Mouse (Mus musculus) thymus, postnatal 36 days (tissue): Measurements from ENCODE around the gene Map4k3.
"Not testable (repeated sequence)": the region's sequence is repeated elsewhere in the genome, so short reads cannot be mapped to it uniquely, and the experiment has no call there.

ENCODE experiments used
- DNase-seq, 2 experiments: peaks; one replicate each; pipeline ENCODE4 v3.0.0; 2022; ENCODE audit warnings: mixed read lengths in 2 of 2

The Map4k3 gene

DNA sequence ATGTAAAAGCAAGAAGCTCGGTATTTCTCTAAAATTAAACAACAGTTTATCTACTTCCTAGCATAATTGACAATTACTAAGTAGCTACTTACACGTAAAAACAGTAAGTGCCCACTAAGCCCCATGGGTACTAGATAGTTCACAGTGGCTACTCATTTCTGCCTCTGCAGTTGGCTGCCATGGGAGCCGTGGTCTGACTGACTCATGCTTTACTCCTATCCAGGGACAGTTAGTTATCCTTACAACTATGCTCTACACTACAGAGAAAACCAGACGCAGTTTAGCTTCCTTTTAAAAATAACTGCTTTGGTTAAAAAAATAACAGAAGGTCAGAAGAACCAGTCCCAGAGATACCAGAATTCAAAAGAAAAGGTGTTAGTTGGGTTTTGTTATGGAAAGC is 106.6 kb downstream of the Map4k3 start:
- no peak for DNase-seq

DNA sequence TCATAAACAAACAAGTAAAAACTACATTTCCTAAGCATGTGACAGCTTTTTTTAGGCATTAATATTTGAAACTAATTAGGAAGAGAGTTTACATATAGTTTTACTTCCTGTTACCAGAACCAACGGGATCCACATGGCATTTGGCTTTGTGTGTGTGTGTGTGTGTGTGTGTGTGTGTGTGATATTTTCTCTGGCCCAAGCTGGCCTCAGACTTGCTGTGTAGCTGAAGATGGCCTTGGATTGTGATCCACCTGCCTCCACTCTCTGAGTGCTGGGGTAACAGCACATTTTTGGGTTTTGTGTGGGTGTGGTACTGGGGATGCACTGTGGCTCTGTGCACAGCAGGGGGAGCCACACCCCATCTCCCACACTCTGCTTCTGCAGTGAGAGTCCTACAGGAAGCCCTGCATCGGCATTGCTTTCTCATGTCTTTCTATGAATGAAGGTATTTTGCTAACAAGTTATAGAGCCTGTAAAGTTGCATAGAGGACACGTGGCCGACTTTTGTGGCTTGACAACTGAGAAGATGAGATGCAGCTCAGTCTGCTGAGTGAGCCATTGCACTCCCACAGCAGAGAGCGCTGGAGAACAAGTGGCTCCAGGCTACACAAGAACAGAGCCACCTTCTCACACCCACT is 107.4 kb downstream of the Map4k3 start:
- peak; percentile 61 for DNase-seq

DNA sequence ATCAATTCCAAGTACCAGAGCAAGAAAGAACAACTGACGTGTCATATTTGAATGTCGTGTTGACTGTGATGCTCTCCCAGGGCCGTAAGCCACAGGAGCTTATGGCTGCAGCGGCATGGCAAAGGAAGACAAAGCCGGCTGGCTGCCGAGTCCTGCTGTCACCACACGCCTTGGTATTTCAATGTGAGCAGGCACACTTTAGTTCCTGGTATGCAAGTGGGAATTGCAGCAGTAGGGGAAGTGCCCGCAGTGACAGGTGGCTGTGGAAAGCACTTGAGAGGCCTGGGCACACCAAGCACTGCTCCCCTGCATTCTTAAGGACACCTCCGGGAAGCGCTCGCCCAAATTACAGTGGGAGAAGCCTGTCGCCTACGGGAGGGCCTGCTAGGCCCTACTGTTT is 108.7 kb downstream of the Map4k3 start:
- no peak for DNase-seq

DNA sequence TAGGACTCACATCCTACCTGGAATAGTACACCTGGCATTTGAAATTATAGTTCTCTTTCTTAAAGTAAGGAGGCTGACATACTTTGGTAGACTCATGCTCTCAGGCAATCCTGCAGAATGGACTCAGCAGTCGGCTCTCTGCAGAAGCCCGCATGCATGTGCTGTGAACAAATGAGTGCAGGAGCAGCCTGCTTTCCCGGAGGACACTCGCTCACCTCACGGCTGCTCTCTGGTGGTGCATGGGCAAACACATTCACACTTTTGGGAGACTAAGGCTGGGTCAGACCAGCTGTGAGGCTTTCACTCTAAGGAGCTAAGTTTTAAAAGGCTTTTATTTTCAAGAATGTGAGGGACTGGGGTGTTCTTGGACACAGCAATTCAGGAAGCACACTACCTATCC is 109.4 kb downstream of the Map4k3 start:
- DNase-seq, result no peak

DNA sequence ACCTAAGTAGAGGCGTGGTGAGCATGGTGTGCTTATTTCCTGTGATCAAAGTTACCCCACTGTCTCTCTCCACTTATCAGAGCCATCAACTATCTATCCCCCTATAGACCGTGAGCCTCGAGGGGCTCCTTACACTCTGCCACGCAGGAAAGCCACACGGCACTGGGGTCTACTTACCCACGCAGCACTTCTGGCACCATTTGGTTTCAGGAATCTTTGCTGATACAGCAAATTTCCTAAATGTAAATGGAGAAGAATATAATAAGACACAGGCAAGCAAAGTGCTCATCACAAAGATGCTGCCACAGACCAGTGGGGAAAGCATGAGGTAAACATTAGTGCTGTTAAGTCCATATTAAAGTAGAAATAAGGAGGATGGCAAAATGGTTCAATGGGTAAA is 124.5 kb downstream of the Map4k3 start:
- DNase-seq, result no peak

DNA sequence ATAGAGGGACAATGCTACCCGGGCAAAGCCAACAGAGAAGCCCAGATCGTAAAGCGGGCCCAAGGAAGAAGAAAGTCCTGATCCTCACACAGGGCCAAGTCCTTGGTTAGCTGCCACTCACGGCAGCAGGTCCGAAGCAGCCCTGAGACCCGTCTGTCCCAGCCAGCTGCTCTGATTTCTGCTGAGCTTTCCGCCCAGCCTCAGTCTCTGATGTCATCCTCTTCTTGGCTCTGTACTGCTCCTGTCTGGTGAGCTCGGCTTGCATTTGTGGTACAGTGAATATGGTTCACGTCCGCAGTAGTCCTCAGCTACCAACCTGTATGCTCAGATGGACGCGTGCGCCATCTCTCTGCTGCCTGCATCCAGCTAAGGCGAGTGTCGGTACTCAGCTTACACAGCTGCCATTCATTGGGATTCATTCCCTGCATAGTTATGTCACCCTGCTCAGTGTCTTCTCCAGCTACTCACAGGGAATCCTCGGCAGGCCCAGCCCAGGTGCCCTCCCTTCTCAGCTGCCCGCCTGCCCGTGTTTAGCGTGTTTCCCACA is 125.1 kb downstream of the Map4k3 start:
- no peak for DNase-seq

DNA sequence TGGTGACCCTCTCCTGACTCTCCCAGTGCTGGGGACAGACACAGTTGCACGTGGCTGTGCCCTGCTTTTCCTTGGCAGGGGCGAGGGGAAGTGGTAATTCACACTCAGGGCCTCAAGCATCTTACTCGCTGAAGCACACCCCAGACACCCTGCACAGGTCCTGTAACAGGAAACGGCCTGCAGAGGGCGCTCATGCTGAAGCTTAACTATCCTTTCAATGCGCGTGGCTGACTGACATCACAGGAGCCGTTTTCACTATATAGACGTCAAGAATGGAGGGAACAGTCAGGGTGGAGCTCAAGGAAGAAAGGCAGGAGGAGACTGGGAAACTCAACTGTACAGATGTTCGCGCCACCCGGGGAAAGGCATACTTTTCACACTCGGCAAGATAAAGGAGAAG is 126.9 kb downstream of the Map4k3 start:
- peak in 1 of 2 experiments; percentile 14 for DNase-seq

DNA sequence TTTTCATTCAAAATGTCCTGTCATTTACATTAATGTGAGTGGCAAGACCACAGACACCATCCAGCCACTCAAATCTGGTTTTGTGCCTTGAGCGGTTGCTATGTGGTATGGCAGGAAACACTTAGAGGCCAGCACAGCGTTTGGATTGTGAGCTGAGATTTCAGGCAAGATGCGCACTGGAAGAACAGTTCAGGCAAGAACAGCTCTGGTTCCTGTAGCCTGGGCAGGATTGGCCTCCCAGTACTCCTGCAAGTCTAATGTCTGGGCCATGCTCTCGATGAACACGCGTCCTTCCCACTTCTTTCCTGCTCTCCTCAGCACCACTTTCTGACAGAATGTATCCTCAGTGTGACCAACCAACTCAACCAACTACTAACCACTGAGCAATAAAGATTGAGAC is 145.2 kb downstream of the Map4k3 start:
- no peak for DNase-seq

DNA sequence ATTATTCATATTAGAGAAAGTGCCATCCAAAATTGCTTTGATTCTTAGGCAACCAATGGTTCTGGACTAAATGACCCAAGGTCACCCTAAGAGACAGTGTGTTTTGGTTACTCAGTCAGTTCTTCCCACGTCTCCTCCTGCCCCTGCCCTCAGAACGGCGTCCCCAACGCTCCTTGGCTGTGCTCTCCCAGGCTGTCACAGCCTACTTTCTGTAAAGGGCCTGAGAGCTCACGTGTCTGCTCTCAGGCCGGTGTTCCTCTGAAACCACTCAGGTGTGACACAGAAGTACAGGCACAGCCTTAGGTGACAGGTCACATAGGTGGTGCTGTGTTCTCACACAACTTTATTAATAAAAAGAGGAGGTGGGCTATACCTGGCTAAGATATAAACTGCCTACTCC is 148.4 kb downstream of the Map4k3 start:
- no peak for DNase-seq

DNA sequence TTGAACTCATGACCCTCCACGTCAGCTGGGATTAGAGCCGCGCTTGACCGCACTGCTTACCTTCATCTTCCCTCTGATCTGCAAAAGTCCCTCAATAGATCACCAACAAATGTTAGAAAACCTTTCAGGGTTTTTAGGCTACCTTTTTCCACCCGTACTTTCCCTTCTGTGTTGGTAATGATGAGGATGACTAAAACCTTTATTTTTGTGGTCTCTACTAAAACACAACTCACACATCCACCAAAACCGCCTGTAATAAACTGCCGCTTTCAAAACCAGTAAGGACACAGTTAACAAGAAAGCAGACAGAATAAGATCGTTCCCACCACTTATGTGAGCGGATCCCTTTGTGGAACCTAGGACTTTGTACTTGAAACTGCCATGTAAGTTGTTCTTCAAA is 149.2 kb downstream of the Map4k3 start:
- no peak for DNase-seq

DNA sequence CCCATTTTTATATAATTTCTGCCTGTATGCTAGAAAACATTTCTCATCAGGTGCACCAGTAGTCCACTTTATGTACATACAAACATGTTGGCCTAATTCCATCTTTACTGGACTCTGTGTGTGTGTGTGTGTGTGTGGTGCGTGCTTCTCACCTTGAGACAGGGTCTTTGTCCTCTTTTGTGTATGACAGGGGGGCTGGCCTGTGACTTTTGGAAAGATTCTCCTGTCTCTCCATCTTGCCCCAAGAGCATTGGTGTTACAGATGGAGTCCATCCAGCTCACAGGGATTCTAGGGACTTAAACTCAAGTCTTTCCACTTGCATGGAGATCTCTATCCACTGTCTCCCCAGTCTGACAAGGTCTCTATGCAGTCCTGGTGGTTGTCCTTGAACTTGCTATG is 150.2 kb downstream of the Map4k3 start:
- DNase-seq, result no peak

DNA sequence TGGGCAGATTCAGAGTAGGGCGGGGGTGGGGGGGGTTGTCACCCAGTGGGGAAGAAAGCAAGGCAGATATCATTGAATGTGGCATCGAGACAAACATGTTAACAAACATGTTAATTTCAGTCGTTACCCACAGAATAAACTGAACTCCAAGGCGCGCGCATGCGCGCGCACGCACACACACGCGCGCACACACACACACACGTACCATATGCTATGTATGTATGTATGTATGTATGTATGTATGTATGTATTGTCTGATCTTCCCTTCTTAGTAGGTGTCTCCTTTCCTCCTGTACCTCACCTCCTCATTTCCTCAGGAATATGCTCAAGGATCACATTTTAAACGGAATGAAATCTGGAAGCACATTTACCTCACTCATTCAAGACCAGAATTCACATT is 150.6 kb downstream of the Map4k3 start, which contains the start of gene Cdkl4:
Cdkl4 (minus strand) TSS at position 175 of the 400 bp plus-strand sequence.
- no peak for DNase-seq

DNA sequence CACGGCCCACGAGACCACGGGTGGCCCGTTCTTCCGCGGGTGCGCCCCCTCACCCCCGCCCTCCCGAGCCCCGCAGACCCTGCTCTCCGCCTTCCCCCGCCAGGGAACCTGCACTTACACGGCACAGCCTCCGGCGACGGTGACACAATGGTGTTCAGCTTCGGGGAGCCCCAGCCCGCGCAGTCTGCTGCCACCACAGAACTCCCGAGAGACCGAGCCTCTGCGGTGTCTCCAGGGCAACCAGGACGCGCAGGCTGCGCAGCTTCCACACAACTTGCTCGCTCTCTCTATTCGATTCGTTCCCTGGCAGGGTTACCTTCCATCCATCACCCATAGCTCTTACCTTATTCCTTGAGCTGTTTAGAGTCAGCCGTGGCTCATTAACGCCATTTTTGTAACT is 151.1 kb downstream of the Map4k3 start:
- peak; percentile 45 to 59 for DNase-seq

DNA sequence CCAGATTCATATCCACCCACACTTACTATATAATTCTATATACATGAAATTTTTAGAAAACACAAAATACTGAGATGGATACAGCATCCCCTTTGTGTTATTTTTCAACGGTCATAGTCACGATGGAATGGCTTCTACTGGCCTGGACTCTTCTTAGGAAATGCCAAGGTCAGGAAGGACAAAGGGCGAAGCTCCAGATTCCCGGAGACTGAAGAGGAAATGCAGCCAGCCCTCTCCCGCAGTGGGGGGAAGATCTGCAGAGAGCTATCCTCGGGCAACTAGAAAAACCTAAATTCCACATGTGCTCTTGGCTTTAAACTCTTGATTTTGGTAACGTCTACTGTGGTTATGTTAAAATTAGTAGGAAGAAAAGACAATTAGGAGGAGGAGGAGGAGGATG is 153.3 kb downstream of the Map4k3 start:
- no peak for DNase-seq

DNA sequence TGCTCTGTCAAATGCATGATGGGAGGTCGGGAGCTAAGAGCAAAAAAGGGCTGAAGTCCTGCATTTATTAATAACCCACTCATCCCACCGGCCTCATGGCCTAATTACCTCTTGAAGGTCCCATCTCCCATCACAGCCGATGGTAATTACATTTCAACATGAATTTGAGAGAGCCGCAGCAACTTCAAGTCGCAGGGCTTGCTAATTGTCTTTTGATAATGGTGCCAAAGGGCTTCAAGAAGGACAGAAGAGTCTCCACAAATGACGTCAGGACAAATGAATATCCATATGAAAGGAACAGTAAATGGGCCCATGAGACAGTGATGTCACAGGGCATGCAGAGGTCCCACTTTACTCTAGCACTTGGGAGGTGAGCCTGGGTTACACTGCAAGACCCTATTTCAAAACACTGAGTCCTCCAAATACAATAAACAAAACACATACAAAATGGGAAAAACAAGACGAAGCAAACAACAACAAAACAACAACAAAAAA is 153.8 kb downstream of the Map4k3 start:
- DNase-seq, result no peak

DNA sequence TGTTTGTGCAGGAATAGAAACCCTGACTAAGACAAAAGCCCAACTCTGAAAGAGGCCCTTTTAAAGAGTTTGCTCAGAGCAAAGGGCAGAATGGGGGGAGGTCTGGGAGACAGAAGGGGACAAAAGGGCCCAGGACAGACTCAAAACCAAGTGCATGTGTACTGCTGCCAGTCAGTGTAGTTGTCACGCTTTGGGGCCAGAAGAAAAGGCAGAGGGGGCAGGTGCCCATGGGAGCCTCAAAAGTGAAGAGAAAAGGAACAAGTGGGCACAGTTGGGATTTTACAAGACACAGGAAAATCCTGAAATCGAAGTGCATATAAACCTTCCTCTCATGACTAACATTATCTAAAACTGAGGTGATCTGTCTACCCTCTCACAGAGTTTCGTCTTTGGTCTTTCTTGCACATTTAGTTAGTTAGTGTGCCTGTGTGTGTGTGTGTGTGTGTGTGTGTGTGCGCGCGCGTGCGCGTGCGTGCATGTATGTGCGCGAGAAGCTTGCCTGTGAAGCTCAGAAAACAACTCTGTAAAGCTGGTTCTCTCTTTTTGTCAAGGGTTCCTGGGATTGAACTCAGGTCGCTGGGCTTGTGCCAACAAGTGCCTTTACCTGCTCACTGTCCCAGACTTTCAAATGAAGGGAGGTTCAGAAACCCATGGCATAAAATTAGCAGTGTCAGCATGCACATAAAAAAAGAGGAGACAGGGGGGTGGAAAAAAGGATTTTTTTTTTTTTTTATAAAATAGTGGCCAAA is 155.9 kb downstream of the Map4k3 start:
- DNase-seq, result no peak

DNA sequence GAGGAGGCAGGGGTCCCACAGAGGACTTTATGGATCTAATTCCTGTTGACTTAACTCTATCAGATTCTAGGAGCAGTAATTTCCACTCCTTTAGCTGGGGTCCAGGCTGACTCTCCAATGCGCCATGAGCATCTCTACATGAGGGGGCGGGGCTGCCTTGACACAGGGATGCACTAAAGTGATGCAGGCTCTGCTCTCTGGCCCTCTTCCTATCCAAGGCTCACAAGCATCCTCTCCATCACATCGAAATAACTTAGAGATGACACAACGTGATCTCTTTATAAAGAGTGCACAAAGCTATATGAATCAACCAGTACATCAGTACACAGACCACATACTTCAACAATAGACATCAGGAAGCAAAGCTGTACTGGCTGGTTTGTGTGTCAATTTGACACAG is 156.8 kb downstream of the Map4k3 start:
- no peak for DNase-seq

DNA sequence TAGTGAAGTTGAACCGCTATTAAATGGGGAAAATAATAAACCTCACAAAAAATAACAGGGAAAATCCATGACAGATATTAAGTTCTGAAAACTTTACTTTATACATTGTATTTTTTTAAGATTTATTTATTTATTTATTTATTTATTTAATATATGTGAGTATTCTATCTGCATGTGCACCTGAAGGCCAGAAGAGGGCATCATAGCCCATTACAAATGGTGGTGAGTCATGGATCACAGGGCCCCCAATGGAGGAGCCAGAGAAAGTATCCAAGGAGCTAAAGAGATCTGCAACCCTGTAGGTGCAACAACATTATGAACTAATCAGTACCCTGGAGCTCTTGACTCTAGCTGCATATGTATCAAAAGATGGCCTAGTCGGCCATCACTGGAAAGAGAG is 158.6 kb downstream of the Map4k3 start:
- DNase-seq, result not testable (repeated sequence)

DNA sequence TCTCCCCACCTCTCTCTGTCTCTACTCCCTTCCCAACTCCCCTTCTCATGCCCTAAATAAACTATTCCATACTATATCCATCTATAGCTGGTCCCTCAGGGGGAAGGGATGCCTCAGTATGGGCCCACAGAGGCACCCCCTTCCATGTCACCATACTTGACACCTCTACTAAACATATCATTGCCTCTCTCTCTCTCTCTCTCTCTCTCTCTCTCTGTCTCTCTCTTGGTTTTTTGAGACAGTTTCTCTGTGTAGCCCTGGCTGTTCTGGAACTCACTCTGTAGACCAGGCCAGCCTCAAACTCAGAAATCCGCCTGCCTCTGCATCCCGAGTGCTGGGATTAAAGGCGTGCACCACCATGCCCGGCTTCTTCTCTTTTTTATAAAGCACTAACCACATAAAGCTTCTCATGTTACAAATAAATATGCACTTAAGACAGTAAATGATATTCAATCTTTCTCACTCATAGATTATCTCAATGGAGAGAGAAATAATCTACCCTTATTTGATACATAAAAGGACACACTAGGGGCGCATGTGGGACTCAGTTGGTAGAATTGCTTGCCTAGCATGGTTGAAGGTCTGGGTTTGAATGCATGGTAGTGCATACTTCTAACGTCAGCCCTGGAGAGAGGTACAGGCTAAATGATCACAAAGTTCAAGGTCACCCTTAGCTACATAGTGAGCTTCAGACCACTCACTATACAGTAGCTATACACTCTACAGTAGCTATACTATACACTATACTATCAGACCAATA is 159.3 kb downstream of the Map4k3 start:
- DNase-seq, result no peak

DNA sequence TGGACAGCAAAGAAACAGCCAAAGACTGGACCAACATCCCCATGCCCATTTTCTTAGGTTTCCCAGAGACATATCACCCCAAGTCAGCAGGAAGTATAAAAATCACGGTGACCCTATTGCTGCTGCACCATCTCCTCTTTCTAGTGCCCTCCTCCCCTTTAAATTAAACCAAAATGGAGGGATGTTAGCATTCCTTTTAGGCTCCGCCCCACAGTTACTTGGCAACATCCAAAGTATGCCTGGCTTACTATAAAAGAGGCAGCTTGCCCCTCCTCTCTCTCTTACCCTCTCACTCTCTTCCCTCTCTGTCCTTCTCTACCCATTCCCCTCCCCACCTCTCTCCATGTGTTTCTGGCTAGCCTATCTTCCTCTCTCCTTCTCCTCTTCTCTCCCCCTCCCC is 159.8 kb downstream of the Map4k3 start:
- DNase-seq, result no peak

DNA sequence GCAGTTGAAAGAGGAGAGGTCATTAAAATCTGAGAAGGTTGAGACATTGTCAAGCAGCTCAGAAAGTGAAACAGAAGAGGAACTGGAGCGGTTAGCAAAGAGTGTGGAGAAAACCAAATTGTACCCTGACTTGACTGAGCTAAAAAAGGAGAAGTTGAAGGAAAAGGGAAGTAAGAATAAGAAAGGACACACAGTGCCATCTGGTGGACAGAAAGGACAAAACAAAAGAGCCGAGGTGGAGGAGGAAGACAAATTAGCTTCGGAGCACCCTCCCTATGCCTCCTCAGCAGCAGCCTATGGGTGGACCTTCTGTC is 163.7 kb downstream of the Map4k3 start:
- DNase-seq, result peak in 1 of 2 experiments; percentile 15

DNA sequence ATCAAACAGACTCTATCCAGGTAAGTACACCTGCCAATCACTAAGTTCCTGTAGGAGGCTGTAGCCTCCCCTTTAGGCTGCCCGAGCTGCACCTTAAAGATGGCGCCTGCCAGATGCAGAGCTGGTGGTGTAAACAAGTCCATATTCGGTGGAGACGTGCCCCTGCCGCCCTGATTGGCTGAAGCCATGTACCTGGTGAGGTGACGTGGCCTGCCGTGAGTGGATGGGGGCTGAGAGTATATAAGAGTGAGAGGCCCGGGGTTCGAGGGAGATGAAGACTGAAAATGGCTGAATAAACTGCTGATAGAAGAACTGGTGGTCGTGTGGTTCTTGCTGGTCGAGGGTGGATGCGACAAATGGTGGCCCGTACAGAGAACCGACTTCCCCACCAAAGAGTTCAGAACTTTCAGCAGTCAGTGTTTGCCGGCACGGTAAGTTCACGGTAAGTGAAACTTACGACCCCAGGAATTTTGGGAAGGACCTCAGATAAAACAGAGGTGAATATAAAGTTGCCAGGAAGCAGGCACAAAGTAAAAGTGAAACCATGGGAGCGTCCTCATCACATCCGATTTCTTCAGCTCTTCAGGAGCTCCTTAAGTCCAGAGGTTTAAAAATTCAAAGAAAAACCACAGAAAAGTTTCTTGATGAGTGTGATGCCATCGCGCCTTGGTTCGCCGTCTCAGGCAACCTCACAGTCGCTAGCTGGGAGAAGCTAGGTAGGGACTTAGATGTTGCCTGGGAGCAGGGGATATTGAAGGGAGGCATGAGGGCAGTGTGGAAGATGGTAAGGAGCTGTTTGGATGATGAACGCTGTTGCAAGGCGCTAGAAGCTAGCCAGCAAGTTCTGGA is 164.3 kb downstream of the Map4k3 start:
- peak; percentile 55 to 76 for DNase-seq

DNA sequence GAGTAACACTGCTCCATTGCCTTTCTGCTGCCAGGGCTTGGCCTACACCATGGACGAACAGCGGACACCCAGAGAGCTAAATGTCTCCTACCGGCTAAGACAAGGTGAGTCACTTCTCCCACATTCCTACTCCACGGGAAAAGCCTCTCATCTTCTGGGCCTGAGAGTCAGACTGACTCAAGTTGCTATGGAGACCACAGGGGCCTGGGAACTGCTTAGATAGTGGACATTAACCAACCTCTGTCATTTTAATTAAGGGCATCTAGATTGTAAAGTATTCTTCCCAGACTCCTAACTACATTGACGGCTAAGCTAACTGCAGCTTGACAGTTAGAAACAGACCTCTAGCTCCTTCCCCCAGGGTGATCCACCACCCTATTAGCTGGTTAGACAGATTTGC is 165.5 kb downstream of the Map4k3 start:
- no peak for DNase-seq
